Mouse (Mus musculus): ENCODE data around the gene Upk1b. TPM values are rescaled to one million over a fixed set of nuclear protein-coding genes. Genes with fewer than 3 reads are reported as not detected.

Gene Upk1b
- polyA plus RNA-seq, 1 experiment, result 1.4 TPM

DNA sequence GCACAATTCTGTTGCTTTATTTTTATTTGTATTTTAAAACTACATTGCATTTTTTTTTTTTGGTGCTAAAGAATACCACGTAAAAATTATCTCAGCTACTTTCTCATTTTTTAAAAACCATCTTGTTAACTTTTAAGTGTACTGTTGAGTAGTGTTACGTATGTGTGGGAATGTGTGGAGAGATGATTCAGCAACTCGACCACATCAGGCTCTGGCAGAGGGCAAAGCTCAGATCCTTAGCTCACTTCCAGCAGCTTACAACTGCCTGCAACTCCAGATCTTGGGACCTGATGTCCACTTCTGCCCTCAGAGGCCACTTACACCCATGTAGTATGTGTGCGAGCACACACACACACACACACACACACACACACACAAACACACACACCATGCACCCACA, 43.6 kb downstream of the Upk1b start:
- 58% methylated on average over 4 of the region's 4 CpGs for WGBS
- no peak overlapping the region for H3K27ac ChIP-seq (ENCODE audit: insufficient read depth, low read length)
- no peak for TF ChIP-seq CTCF (IDR thresholded peaks at IDR 0.05; ENCODE audit: extremely low read depth, insufficient read depth, insufficient read length, insufficient replicate concordance)
- TF ChIP-seq POLR2A (IDR thresholded peaks at IDR 0.05; ENCODE audit: low read depth, low read length), result no peak
- no peak for DNase-seq (ENCODE audit: low read depth in 1 of 2, low spot score in 2 of 2)
- H3K4me1 ChIP-seq (ENCODE audit: control insufficient read depth, insufficient read depth, insufficient read length), result peaks cover 6% of the 10 kb centered on the region; the same call in 1 of the 2 replicates
- H3K4me3 ChIP-seq (ENCODE audit: extremely low read depth, insufficient read depth, insufficient read length), result no peak overlapping the region
- H3K27me3 ChIP-seq (ENCODE audit: control insufficient read depth, insufficient read depth, low read length), result no peaks in the 10 kb centered on the region
- no peaks in the 10 kb centered on the region for H3K36me3 ChIP-seq (ENCODE audit: control insufficient read depth, insufficient read depth, low read length)

DNA sequence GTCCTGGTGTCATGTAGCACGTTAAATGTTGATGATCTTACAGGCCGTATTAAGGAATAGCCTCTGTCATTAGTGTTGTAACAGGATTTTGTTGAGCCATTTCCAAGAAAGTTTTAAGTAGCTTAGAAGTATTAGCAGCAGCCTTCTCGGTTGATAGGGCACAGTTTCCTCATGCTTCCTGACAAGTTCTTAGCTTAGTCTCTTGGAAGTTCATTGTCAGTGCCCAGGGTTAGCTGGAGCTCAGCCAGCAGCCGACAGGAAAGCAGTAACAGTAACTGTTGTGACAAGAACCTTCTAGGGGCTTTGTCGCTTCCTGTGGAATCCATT, 44.0 kb downstream of the Upk1b start:
- TF ChIP-seq POLR2A (IDR thresholded peaks at IDR 0.05; ENCODE audit: low read depth, low read length) (no peak), CTCF (IDR thresholded peaks at IDR 0.05; ENCODE audit: extremely low read depth, insufficient read depth, insufficient read length, insufficient replicate concordance) (no peak)
- no peak overlapping the region for H3K27ac ChIP-seq (ENCODE audit: insufficient read depth, low read length)
- peaks cover 4% of the 10 kb centered on the region; the same call in 1 of the 2 replicates for H3K4me1 ChIP-seq (ENCODE audit: control insufficient read depth, insufficient read depth, insufficient read length)
- no peaks in the 10 kb centered on the region for H3K36me3 ChIP-seq (ENCODE audit: control insufficient read depth, insufficient read depth, low read length)
- H3K4me3 ChIP-seq (ENCODE audit: extremely low read depth, insufficient read depth, insufficient read length), result no peak overlapping the region
- no peak for DNase-seq (ENCODE audit: low read depth in 1 of 2, low spot score in 2 of 2)
- 28% methylated on average over 5 of the region's 5 CpGs for WGBS
- H3K27me3 ChIP-seq (ENCODE audit: control insufficient read depth, insufficient read depth, low read length), result no peaks in the 10 kb centered on the region

DNA sequence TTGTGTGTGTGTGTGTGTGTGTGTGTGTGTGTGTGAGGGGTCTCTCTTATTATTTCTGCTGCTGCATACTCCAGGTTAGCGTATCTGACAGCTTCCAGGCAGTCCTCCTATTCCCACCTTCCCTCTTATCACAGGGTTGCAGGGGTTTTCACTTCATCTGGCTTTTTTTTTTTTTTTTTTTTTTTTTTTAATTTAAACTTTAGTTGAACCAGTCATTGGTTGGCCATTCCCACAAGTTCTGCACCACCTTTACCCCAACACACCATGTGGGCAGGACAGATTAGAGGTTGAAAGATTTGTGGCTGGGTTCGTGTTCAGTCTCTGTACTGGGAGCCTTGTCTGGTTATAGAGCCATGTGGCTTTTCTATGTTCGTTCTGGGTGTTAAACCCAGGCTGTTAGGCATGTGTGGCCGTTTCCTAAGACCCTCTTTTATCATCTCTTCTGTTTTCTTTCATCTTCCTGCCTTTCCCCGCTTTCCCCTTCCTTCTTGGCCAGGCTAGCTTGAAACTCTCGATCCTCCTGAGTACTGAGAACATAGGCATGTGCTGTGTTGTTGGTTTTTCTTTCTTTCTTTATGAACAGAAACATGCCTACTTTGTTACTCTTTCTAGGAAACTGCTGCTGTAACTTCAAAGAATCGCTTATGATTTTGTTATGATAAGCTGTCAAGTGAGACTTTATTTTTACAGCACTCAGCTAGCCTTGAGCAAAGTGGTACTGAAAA, 44.5 kb downstream of the Upk1b start:
- WGBS, result 20% methylated on average over 7 of the region's 7 CpGs
- no peak overlapping the region for H3K4me3 ChIP-seq (ENCODE audit: extremely low read depth, insufficient read depth, insufficient read length)

DNA sequence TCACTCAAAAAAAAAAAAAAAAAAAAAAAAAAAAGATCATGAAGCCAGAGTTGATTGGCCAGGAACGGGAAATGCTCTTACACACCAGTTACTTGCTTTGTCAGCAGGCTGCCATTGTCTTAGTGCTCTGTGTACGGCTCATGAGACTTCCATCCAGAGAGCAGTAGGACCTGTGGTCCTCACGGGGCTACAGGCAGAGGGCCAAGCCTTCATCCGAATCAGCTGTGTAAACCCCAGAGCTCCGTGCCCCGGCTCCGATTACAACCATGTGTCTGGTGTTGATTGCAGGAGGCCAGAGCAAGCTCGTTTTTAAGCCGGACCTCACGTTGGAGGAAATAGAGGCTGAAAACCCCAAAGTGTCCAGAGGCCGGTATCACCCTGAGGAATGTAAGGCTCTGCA, 46.5 kb downstream of the Upk1b start:
- no peaks in the 10 kb centered on the region for H3K27me3 ChIP-seq (ENCODE audit: control insufficient read depth, insufficient read depth, low read length)
- no peak for DNase-seq (ENCODE audit: low read depth in 1 of 2, low spot score in 2 of 2)
- no peak for TF ChIP-seq CTCF (IDR thresholded peaks at IDR 0.05; ENCODE audit: extremely low read depth, insufficient read depth, insufficient read length, insufficient replicate concordance)
- no peak for TF ChIP-seq POLR2A (IDR thresholded peaks at IDR 0.05; ENCODE audit: low read depth, low read length)
- no peaks in the 10 kb centered on the region for H3K4me1 ChIP-seq (ENCODE audit: control insufficient read depth, insufficient read depth, insufficient read length)
- H3K36me3 ChIP-seq (ENCODE audit: control insufficient read depth, insufficient read depth, low read length), result no peaks in the 10 kb centered on the region
- 83% methylated on average over 11 of the region's 11 CpGs for WGBS
- H3K27ac ChIP-seq (ENCODE audit: insufficient read depth, low read length), result no peak overlapping the region
- peak overlapping the region; percentile 5; the same call in 1 of the 2 replicates for H3K4me3 ChIP-seq (ENCODE audit: extremely low read depth, insufficient read depth, insufficient read length)

More for the DNA sequence above, 44.5 kb downstream of the Upk1b start:
- no peak for TF ChIP-seq CTCF (IDR thresholded peaks at IDR 0.05; ENCODE audit: extremely low read depth, insufficient read depth, insufficient read length, insufficient replicate concordance)
- no peak for TF ChIP-seq POLR2A (IDR thresholded peaks at IDR 0.05; ENCODE audit: low read depth, low read length)
- Histone ChIP-seq H3K36me3 (ENCODE audit: control insufficient read depth, insufficient read depth, low read length) (no peaks in the 10 kb centered on the region), H3K27ac (ENCODE audit: insufficient read depth, low read length) (no peak overlapping the region), H3K4me1 (ENCODE audit: control insufficient read depth, insufficient read depth, insufficient read length) (no peaks in the 10 kb centered on the region), H3K27me3 (ENCODE audit: control insufficient read depth, insufficient read depth, low read length) (no peaks in the 10 kb centered on the region)
- DNase-seq (ENCODE audit: low read depth in 1 of 2, low spot score in 2 of 2), result no peak

DNA sequence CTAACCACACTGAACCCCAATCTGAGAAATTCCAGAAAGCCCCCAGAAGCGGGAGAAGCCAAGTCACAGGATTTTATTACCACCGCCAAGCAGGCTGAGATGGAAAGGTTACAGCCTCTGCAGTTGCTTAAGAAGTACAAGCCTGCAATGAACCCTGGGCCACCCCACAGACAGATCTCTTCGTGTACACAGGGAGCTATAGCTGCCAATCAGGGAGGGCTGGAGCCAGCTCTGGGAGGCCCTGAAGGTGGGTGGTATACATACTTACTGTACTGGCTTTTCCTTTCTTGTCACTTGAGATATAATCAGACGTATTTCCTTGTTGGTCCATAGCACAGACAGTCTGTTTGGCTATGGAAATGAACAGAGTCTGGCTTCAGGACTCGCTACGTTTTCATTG, 49.3 kb downstream of the Upk1b start:
- TF ChIP-seq POLR2A (IDR thresholded peaks at IDR 0.05; ENCODE audit: low read depth, low read length), result no peak
- no peak for TF ChIP-seq CTCF (IDR thresholded peaks at IDR 0.05; ENCODE audit: extremely low read depth, insufficient read depth, insufficient read length, insufficient replicate concordance)
- 86% methylated on average over 6 of the region's 6 CpGs for WGBS
- Histone ChIP-seq H3K4me3 (ENCODE audit: extremely low read depth, insufficient read depth, insufficient read length) (no peak overlapping the region), H3K27ac (ENCODE audit: insufficient read depth, low read length) (no peak overlapping the region), H3K36me3 (ENCODE audit: control insufficient read depth, insufficient read depth, low read length) (no peaks in the 10 kb centered on the region), H3K27me3 (ENCODE audit: control insufficient read depth, insufficient read depth, low read length) (no peaks in the 10 kb centered on the region), H3K4me1 (ENCODE audit: control insufficient read depth, insufficient read depth, insufficient read length) (no peaks in the 10 kb centered on the region)
- no peak for DNase-seq (ENCODE audit: low read depth in 1 of 2, low spot score in 2 of 2)

DNA sequence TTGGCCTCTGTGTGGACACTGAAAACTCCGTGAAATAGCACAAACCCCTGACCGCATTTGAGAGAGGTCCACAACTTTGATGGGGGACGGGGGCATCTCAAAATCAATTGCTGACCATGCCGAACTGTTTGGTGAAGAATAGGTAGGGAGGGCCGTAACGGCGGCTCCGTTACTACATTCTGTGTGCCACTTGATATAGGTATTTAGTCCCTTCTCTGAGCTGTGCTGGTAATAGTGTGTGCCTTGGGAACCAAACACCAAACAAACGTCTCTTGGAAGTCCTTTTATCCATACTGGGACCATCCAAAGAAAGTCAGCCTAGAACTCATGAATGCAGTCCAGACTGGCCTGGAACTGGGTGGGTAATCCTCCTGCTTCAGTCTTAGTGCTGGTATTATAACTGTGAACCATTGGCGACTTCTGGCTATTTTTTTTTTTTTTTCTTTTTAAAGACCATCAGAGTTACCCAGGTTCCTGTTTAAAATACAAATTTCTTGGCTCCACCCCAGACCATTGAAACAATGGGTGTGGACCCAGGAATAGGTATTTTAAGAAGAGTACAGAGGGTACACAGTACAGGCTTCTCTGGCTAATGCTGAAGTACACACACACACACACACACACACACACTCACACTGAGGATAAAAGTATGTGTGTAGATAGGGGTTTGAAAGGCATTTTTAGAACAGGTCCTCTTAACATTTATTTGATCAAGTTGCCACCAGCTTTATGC, 56.0 kb downstream of the Upk1b start:
- H3K27me3 ChIP-seq (ENCODE audit: control insufficient read depth, insufficient read depth, low read length), result no peaks in the 10 kb centered on the region
- no peak for DNase-seq (ENCODE audit: low read depth in 1 of 2, low spot score in 2 of 2)
- TF ChIP-seq POLR2A (IDR thresholded peaks at IDR 0.05; ENCODE audit: low read depth, low read length), result no peak
- no peak for TF ChIP-seq CTCF (IDR thresholded peaks at IDR 0.05; ENCODE audit: extremely low read depth, insufficient read depth, insufficient read length, insufficient replicate concordance)
- H3K4me3 ChIP-seq (ENCODE audit: extremely low read depth, insufficient read depth, insufficient read length), result no peak overlapping the region
- WGBS, result 92% methylated on average over 10 of the region's 10 CpGs
- no peak overlapping the region for H3K27ac ChIP-seq (ENCODE audit: insufficient read depth, low read length)
- peaks cover 3% of the 10 kb centered on the region; the same call in 1 of the 2 replicates for H3K4me1 ChIP-seq (ENCODE audit: control insufficient read depth, insufficient read depth, insufficient read length)
- no peaks in the 10 kb centered on the region for H3K36me3 ChIP-seq (ENCODE audit: control insufficient read depth, insufficient read depth, low read length)
